Mouse (Mus musculus): Measurements from ENCODE around the gene Faap24.

DNA sequence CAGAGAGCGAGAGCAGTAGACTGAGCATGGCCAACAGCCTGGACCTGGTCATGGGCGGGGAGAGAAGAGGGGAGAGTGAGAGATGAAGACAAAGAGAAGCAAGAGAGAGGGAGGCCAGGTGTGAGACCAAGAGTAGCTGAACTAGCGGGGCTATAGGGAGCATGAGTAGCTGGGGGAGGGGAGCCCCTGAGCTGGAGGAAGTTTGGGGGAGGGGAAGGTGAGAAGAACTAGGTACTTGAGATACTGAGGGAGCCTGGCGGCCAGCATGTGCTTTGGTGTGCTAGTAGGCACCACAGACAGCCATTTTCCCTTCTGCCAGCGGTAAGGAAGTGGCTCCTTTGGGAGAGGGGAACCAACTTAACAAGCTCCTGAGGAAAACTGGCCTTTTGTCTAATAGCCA is 18.6 kb upstream of the Faap24 start:
- no peak for TF ChIP-seq CTCF (IDR thresholded peaks at IDR 0.05; ENCODE audit: insufficient read depth, low read depth, low read length)
- no peak for TF ChIP-seq POLR2A (IDR thresholded peaks at IDR 0.05; ENCODE audit: insufficient read depth, low read depth, low read length)

Measured in olfactory bulb, adult 2 months (tissue).